Mouse (Mus musculus): ENCODE data around the gene Espn.

Espn gene

GRCm38 (mm10) chr4:152151966-152152544, at the start of gene Espn:
Gene Espn (minus strand): TSS chr4:152152371.
- DNase-seq (ENCODE audit: low spot score), result no peak

GRCm38 (mm10) chr4:152201492-152201891, 49.3 kb upstream of the Espn start:
- DNase-seq (ENCODE audit: low spot score), result no peak

GRCm38 (mm10) chr4:152199617-152200016, 47.4 kb upstream of the Espn start:
- no peak for DNase-seq (ENCODE audit: low spot score)

- DNase-seq (ENCODE audit: low spot score), result no peak
Measured at GRCm38 (mm10) chr4:152197545-152197944, 45.4 kb upstream of the Espn start.

GRCm38 (mm10) chr4:152196276-152196675, 44.1 kb upstream of the Espn start:
- no peak for DNase-seq (ENCODE audit: low spot score)

- DNase-seq (ENCODE audit: low spot score), result no peak
Measured at GRCm38 (mm10) chr4:152194476-152195175, 42.5 kb upstream of the Espn start.

GRCm38 (mm10) chr4:152192569-152192968, 40.4 kb upstream of the Espn start:
- no peak for DNase-seq (ENCODE audit: low spot score)

GRCm38 (mm10) chr4:152190701-152191100, 38.5 kb upstream of the Espn start:
- no peak for DNase-seq (ENCODE audit: low spot score)

- DNase-seq (ENCODE audit: low spot score), result no peak
Measured at GRCm38 (mm10) chr4:152190096-152190653, 38.0 kb upstream of the Espn start.

GRCm38 (mm10) chr4:152189691-152190090, 37.5 kb upstream of the Espn start:
- no peak for DNase-seq (ENCODE audit: low spot score)

GRCm38 (mm10) chr4:152189071-152189470, 36.9 kb upstream of the Espn start:
- no peak for DNase-seq (ENCODE audit: low spot score)

- DNase-seq (ENCODE audit: low spot score), result no peak
Measured at GRCm38 (mm10) chr4:152188651-152189050, 36.5 kb upstream of the Espn start.

- DNase-seq (ENCODE audit: low spot score), result no peak
Measured at GRCm38 (mm10) chr4:152187142-152187541, 35.0 kb upstream of the Espn start.

GRCm38 (mm10) chr4:152186205-152187082, 34.3 kb upstream of the Espn start:
- no peak for DNase-seq (ENCODE audit: low spot score)

GRCm38 (mm10) chr4:152185510-152186204, 33.5 kb upstream of the Espn start:
- DNase-seq (ENCODE audit: low spot score), result no peak

- no peak for DNase-seq (ENCODE audit: low spot score)
Measured at GRCm38 (mm10) chr4:152185137-152185509, 33.0 kb upstream of the Espn start.

- DNase-seq (ENCODE audit: low spot score), result no peak
Measured at GRCm38 (mm10) chr4:152184353-152185035, 32.3 kb upstream of the Espn start.

GRCm38 (mm10) chr4:152182205-152182604, 30.0 kb upstream of the Espn start:
- no peak for DNase-seq (ENCODE audit: low spot score)

GRCm38 (mm10) chr4:152179946-152180660, 27.9 kb upstream of the Espn start:
- no peak for DNase-seq (ENCODE audit: low spot score)

- no peak for DNase-seq (ENCODE audit: low spot score)
Measured at GRCm38 (mm10) chr4:152178916-152179705, 26.9 kb upstream of the Espn start.
